Mouse (Mus musculus) midbrain, embryonic 16.5 days (tissue): ENCODE measurements around the gene Yjefn3. TPM values are rescaled to one million over a fixed set of nuclear protein-coding genes. Genes with fewer than 3 reads are reported as not detected.

Source experiments
- ATAC-seq: fragments of 200-750 bp; cut with Nextera tagmentation; 2 replicates; pipeline ENCODE4 v1.8.0; 2017; ENCODE audit warnings: moderate TSS enrichment
- H3K27ac ChIP-seq: fragments of 300-500 bp; sonication (generic); 2 replicates; pipeline ENCODE4 v1.5.1; 2014; ENCODE audit warnings: mild to moderate bottlenecking, low read length, mixed read lengths
- H3K27me3 ChIP-seq: fragments of 300-500 bp; sonication (generic); 2 replicates; pipeline ENCODE4 v1.6.1; 2014; ENCODE audit warnings: low read depth, low read length, mixed read lengths; ENCODE audit not compliant: control insufficient read depth, insufficient read depth
- H3K36me3 ChIP-seq: fragments of 300-500 bp; sonication (generic); 2 replicates; pipeline ENCODE4 v1.6.1; 2014; ENCODE audit warnings: mild to moderate bottlenecking, low read length, moderate library complexity, mixed read lengths; ENCODE audit not compliant: control insufficient read depth, insufficient read depth
- H3K4me1 ChIP-seq: fragments of 300-500 bp; sonication (generic); 2 replicates; pipeline ENCODE4 v1.6.1; 2014; ENCODE audit warnings: mild to moderate bottlenecking, low read length, mixed read lengths; ENCODE audit not compliant: control insufficient read depth, insufficient read depth
- H3K4me2 ChIP-seq: fragments of 300-500 bp; sonication (generic); 2 replicates; pipeline ENCODE4 v1.6.1; 2014; ENCODE audit warnings: mild to moderate bottlenecking, low read length, mixed read lengths
- H3K4me3 ChIP-seq: fragments of 300-500 bp; sonication (generic); 2 replicates; pipeline ENCODE4 v1.5.1; 2014; ENCODE audit warnings: low read depth, mild to moderate bottlenecking, low read length, moderate library complexity, mixed read lengths
- H3K9ac ChIP-seq: fragments of 300-500 bp; sonication (generic); 2 replicates; pipeline ENCODE4 v1.6.1; 2014; ENCODE audit warnings: low read depth, low read length, mixed read lengths
- H3K9me3 ChIP-seq: fragments of 300-500 bp; sonication (generic); replicated peaks from 2 replicates; pipeline ENCODE4 v1.6.1; 2014; ENCODE audit warnings: mild to moderate bottlenecking, low read length, mixed read lengths; ENCODE audit not compliant: control insufficient read depth, poor library complexity, severe bottlenecking
- WGBS: fragments of 180-500 bp; shearing (Covaris S2); extraction: QIAGEN DNeasy Blood & Tissue Kit; methylation state at CpG from one replicate; pipeline ENCODE4 v1.1.7; 2014; 5-methylcytosine and 5-hydroxymethylcytosine counted together
- polyA plus RNA-seq: library from polyadenylated mRNA; unstranded; fragments of >200 nt; fragmentation: Nextera tagmentation; extraction: Ambion mirVana; gene quantifications from 2 replicates; pipeline ENCODE4 v1.2.1, GENCODE M21; 2015

Gene Yjefn3
- polyA plus RNA-seq, 1 experiment from 2014 or later, result 12.0 TPM

DNA sequence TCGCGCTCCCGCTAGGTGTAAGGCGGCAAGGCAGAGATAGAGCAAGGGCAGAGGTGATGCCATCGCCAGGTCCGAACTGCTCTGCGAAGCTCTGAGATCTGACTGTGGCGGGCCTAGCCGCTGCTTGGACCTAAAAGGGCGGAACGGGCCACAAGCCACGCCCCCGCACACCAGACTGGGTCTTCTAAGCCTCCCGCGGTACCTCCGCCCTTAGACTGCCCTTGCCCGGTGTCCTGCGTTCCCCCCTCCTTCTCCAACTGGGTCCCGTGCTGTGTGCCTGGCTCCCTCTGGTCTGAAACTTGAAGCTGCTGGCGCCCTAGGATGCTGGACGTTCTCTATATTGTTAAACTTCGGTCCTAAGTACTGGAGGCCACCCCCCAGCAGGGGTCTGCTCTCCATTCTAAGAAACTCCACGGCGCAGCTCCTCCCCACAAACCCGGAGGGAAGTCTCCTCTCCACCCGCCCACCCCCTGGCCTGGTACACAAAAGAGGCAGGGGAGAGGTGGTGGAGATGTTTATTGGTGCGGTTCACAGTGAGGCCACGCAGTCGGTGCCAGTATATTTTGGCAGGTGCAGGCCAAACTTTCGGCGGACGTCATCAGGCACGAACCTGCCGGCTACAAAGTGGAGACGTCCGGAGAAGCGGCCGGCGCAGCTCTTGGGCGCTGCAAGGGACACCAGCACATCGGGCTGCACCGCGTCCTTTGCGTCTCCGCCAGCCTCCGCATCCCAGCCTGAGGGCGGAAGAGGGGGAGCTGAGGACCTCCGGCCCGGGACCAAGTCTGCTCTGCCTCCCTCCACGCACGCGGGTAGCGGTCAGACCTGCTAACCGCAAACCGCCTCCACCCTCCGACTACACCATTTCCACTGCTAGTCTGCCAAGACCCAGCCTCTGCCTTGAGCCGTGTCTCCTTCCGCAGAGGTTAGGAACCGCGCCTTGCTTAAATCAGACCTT, 14.9 kb downstream of the Yjefn3 start, which contains the start of gene Cilp2:
Gene Cilp2, minus strand, starts transcription at position 399 of the 955 bp plus-strand sequence.
- WGBS, result under 1% methylated on average over 60 of the region's 60 CpGs
- ATAC-seq, result peak; percentile 4; the same call in 1 of the 2 replicates
- H3K4me1 ChIP-seq, result peaks cover 20% of the 10 kb centered on the region
- peak within 1 kb of the TSS; percentile 34; the same call in 1 of the 2 replicates for H3K9ac ChIP-seq
- peaks cover 75% of the 10 kb centered on the region for H3K27me3 ChIP-seq
- H3K9me3 ChIP-seq, result no peaks in the 10 kb centered on the region
- peak within 1 kb of the TSS; percentile 49 for H3K4me2 ChIP-seq
- no peak within 1 kb of the TSS for H3K27ac ChIP-seq
- H3K4me3 ChIP-seq, result peak within 1 kb of the TSS; percentile 29
- H3K36me3 ChIP-seq, result no peaks in the 10 kb centered on the region

DNA sequence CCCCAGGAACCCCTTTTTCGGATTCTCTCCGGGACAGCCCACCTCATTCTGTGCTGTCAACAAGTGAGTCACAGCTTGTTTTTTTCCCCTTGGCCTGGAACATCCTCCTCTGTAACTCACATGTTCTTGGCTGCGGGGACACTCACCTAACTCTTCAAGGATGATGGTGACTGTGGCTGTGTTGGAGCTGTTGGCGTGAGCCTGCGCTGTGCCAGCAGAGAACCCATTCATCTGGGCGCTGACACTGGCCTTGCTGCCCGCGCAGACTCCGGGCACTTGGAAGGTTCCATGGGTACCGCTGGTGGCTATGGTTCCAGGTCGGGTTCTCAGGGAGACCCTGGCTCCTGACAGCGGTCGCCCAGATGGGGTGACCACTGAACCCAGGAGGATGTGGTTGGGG, 18.4 kb downstream of the Yjefn3 start:
- Histone ChIP-seq H3K9ac (no peak overlapping the region), H3K4me2 (no peak overlapping the region), H3K4me3 (no peak overlapping the region), H3K27me3 (peaks cover 95% of the 10 kb centered on the region), H3K4me1 (peaks cover 26% of the 10 kb centered on the region), H3K27ac (no peak overlapping the region), H3K9me3 (no peaks in the 10 kb centered on the region), H3K36me3 (no peaks in the 10 kb centered on the region)
- WGBS, result 54% methylated on average over 13 of the region's 13 CpGs
- no peak for ATAC-seq

DNA sequence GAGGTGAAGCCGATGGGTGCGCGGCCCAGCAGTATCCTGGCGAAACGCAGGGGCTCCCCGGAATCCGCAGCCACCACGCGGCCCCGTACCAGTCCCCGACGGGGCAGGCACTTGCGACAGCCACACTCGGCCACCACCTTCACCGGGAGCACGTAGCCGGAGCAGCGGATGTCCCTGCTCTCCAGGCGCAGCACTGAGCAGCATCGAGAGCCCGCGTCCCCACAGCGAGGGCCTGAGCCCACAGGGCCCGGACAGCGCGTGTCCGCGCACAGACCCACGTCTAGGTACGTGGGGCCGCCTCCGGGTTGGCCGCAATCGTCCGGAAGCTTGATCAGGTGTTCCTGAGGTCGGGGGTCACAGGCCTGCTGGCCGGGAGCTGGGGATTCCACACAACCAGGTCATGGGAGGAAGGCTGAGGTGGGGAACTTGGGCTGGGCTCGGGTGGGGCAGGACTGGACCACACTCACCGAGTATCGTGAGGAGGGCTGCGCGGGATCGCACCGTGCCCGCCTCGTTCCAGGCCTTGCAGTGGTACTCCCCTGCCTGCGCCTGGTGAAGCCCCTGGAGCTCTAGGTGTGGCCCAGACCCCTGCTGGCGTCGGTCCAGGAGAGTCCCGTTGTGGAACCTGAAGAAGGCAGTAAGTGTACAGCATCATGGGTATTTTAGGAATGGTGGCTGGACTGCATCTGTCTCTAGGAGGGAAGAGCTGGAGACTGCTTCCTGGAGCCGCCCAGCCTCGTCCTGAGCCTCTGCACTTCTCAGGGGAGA, 19.5 kb downstream of the Yjefn3 start:
- WGBS, result 10% methylated on average over 52 of the region's 52 CpGs
- peak overlapping the region; percentile 45 for H3K4me3 ChIP-seq
- H3K4me2 ChIP-seq, result peak overlapping the region; percentile 59; the same call in 1 of the 2 replicates
- no peak overlapping the region for H3K27ac ChIP-seq
- H3K36me3 ChIP-seq, result no peaks in the 10 kb centered on the region
- H3K27me3 ChIP-seq, result peaks cover 86% of the 10 kb centered on the region
- 0 out of 2 replicates have a peak, but pooled peaks have one; percentile 2 for ATAC-seq
- 0 out of 2 replicates have a peak overlapping the region, but pooled peaks have one; percentile 63 for H3K9ac ChIP-seq
- peaks cover 18% of the 10 kb centered on the region for H3K4me1 ChIP-seq
- H3K9me3 ChIP-seq, result no peaks in the 10 kb centered on the region

DNA sequence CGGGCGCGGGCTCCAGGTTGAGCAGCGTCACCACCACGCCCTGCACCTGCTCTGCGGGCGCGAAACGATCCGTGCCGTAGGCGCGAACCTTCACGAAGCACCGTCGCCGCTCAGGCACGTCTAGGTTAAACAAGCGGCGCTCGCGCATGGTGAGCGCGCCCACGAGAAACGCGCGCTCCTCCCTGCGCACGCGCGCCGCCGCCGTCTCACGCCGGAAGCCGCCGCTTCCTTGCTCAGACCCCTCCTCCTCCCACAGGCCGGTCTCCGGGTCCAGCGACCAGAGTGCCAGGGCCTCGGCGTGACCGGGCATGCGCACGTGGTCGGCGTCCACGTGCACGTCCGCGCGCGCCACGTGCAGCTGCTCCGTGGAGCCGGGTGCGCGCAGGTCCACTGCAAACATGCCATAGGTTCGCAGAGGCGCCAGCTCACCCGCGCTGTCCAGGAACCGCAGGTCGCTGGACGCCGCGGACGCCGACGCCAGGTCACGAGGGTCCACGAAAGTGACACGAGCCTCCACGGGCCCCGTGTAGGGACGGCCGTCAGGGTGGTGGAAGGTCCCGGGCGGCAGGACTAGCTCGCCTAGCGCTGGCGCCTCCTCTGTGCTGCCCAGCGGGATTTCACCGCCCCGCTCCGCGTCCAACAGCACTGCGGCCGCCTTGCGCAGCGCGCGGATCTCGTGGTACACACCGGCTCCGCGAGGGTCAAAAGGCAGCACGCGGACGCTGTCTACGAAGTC, 20.3 kb downstream of the Yjefn3 start:
- Histone ChIP-seq H3K36me3 (no peaks in the 10 kb centered on the region), H3K27ac (no peak overlapping the region), H3K4me3 (peak overlapping the region; percentile 45), H3K4me2 (peak overlapping the region; percentile 59), H3K9ac (peak overlapping the region; percentile 63), H3K4me1 (peaks cover 10% of the 10 kb centered on the region), H3K27me3 (peaks cover 79% of the 10 kb centered on the region), H3K9me3 (no peaks in the 10 kb centered on the region)
- 5% methylated on average over 101 of the region's 103 CpGs for WGBS
- peak; percentile 79 for ATAC-seq

DNA sequence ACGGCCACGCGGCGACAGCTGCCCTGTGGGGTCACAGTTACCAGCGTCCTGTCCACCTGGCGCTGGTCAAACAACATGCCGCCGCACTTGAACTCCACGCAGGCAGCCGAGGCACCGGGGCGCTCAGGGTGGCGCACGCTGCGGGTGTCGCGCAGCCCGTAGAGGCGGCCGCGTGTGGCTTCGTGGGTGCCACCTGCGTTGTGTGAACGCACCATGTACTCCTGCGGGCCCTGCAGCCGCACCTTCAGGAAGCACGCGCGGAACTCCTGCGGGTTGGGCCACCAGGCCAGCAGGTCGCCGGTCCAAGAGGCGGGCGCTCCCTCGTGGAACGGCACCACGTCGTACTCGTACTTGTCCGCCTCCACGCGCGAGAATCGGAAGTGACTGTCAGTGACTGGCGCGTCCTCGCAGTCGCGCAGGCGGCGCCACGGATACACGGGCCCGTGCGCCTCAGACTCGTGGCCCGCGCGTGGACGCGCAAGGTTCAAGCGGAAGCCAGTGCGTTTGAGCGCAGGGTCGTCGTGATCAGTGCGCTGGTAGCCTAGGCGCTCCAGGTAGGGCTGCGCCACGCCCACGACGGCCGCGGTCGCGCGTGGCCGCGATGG, 21.1 kb downstream of the Yjefn3 start:
- Histone ChIP-seq H3K27me3 (peaks cover 71% of the 10 kb centered on the region), H3K4me1 (peaks cover 7% of the 10 kb centered on the region; the same call in 1 of the 2 replicates), H3K36me3 (no peaks in the 10 kb centered on the region), H3K9ac (peak overlapping the region; percentile 63), H3K27ac (no peak overlapping the region), H3K9me3 (no peaks in the 10 kb centered on the region), H3K4me3 (peak overlapping the region; percentile 45), H3K4me2 (peak overlapping the region; percentile 59)
- WGBS, result 17% methylated on average over 77 of the region's 79 CpGs
- ATAC-seq, result peak; percentile 16; the same call in 1 of the 2 replicates

DNA sequence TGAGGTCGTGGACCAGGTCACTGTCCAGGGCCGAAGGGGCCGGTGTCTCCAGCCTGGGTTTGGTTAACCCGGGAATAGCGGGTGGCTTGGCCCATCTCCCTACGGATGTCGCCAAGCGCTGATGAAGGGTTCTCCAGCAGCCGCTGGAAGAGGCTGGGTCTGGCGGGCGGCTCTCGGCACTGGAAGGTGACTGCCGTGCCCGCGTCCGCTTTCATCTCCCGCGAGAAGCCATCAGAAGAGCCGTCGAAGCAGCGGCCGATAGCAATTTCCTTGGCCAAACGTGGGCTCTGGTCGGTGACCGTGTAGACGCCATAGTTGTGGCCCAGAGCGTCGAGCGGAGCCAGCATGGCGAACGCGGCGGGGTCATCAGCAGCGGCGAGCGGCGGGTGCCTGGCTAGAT, 21.7 kb downstream of the Yjefn3 start:
- ATAC-seq, result no peak
- no peaks in the 10 kb centered on the region for H3K9me3 ChIP-seq
- no peaks in the 10 kb centered on the region for H3K36me3 ChIP-seq
- H3K27me3 ChIP-seq, result peaks cover 66% of the 10 kb centered on the region
- H3K4me3 ChIP-seq, result peak overlapping the region; percentile 45
- H3K4me1 ChIP-seq, result peaks cover 7% of the 10 kb centered on the region; the same call in 1 of the 2 replicates
- H3K27ac ChIP-seq, result no peak overlapping the region
- WGBS, result 13% methylated on average over 37 of the region's 37 CpGs
- peak overlapping the region; percentile 59 for H3K4me2 ChIP-seq
- peak overlapping the region; percentile 34; the same call in 1 of the 2 replicates for H3K9ac ChIP-seq

DNA sequence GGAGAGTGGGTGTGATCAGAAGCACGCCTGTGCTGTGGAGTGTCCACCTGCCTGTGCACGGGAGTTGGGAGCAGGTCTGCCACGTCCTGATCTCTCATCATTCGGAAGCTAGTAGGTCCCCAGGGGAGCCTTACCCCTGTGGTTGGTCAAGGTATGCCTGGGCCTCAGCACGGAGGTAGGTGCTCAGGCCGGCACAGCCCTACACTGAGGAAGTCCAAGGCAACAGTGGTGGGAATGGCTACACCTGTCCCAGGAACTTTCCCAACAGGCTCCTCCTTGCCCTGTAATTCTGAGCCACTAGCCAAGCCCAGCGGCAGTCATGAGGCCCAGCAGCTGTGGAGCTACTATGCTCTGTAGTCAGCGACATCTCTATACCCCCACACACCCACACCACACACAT, 22.8 kb downstream of the Yjefn3 start:
- H3K27me3 ChIP-seq, result peaks cover 56% of the 10 kb centered on the region
- no peaks in the 10 kb centered on the region for H3K9me3 ChIP-seq
- H3K4me2 ChIP-seq, result peak overlapping the region; percentile 59
- H3K4me1 ChIP-seq, result peaks cover 7% of the 10 kb centered on the region; the same call in 1 of the 2 replicates
- H3K9ac ChIP-seq, result no peak overlapping the region
- H3K36me3 ChIP-seq, result no peaks in the 10 kb centered on the region
- ATAC-seq, result no peak
- 57% methylated on average over 8 of the region's 8 CpGs for WGBS
- no peak overlapping the region for H3K4me3 ChIP-seq
- H3K27ac ChIP-seq, result no peak overlapping the region

DNA sequence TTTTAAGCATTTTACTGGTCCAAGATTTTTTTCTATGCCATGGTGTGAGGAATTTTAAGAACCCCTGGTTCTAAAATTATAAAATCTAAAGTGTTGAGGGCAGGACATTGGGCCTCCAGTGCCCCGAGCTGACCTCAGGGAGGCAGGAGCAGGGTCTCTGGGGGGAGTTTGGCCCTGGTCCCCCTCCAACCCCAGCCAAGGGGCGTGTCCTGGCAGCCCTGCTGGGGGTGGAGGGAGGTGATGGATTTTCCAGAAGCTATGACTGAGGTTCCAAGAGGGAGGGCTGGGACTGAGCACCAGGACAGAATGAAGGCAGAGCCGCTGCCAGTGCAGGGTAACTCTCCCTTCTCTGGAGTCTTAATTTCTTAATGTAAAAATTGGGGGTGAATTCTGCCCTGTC, 24.5 kb downstream of the Yjefn3 start:
- no peak overlapping the region for H3K9ac ChIP-seq
- H3K4me3 ChIP-seq, result no peak overlapping the region
- no peak overlapping the region for H3K27ac ChIP-seq
- peaks cover 7% of the 10 kb centered on the region; the same call in 1 of the 2 replicates for H3K4me1 ChIP-seq
- peaks cover 39% of the 10 kb centered on the region for H3K27me3 ChIP-seq
- no peaks in the 10 kb centered on the region for H3K36me3 ChIP-seq
- H3K9me3 ChIP-seq, result no peaks in the 10 kb centered on the region
- ATAC-seq, result no peak
- 50% methylated on average over 3 of the region's 3 CpGs for WGBS
- H3K4me2 ChIP-seq, result no peak overlapping the region
